Mouse (Mus musculus): ENCODE measurements around the gene Fktn. TPM values are rescaled to one million over a fixed set of nuclear protein-coding genes. Genes with fewer than 3 reads are reported as not detected.
"Not testable (repeated sequence)": the region's sequence is repeated elsewhere in the genome, so short reads cannot be mapped to it uniquely, and the experiment has no call there.

Fktn gene
- polyA plus RNA-seq, 1 experiment: 0.02 TPM

DNA sequence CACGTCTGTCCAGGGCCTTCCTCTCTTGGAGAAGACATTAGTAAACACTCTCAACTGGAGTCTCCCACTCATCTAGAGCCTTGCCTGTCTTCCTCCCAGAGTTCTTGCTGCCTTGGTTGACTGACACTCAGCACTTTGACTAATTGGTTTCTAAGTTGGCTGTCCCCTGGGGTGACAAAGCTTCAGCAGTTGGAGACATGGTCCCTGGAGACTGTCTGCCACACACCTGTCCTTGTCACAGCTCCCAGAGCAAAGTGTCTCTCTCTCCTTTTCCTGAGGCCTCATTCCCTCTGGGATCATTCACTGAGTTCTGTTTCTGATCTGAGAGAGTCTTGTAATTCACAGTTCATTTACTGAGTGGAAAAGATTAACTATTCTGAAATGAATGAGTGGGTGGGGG lies 86.0 kb downstream of the Fktn start:
- H3K36me3 ChIP-seq (ENCODE audit: control insufficient read depth): no peaks in the 10 kb centered on the region
- peaks cover 9% of the 10 kb centered on the region for H3K9me3 ChIP-seq (ENCODE audit: control insufficient read depth, low read length)
- no peaks in the 10 kb centered on the region for H3K4me1 ChIP-seq (ENCODE audit: control insufficient read depth)
- no peak overlapping the region for H3K4me3 ChIP-seq (replicated peaks)
- TF ChIP-seq TAL1 (IDR thresholded peaks at IDR 0.05; ENCODE audit: low read length): no peak
- no peak for TF ChIP-seq GATA1 (IDR thresholded peaks at IDR 0.05; ENCODE audit: low read length)
- H3K27me3 ChIP-seq (ENCODE audit: control insufficient read depth): no peaks in the 10 kb centered on the region; the same call in 1 of the 2 replicates

GRCm38 (mm10) chr4:53803674-53804073 lies 89.9 kb downstream of the Fktn start:
- not testable (repeated sequence) for H3K27me3 ChIP-seq (ENCODE audit: control insufficient read depth); H3K4me3 ChIP-seq (replicated peaks); H3K4me1 ChIP-seq (ENCODE audit: control insufficient read depth); H3K36me3 ChIP-seq (ENCODE audit: control insufficient read depth)
- peaks cover 12% of the 10 kb centered on the region for H3K9me3 ChIP-seq (ENCODE audit: control insufficient read depth, low read length)

DNA sequence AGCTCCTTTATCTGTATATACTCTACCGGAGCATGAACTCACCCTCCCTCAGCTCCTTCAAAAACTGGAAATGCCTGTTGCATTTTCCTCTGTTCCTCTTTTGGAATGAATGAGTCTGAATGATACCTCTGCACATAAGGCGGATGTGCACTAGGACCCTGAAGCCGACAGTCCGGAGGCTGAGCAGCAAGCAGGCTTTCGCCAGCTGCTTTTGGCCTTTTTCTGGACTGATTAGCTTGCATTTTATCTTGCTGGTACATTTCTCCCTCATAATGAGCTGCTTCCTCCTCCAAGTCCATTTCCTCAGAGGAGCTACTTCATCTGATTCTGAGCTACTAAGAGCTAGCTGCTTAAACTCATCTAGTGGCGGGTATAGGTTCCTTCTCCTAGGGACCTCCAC lies 92.6 kb downstream of the Fktn start:
- H3K4me1 ChIP-seq (ENCODE audit: control insufficient read depth); H3K27me3 ChIP-seq (ENCODE audit: control insufficient read depth); H3K36me3 ChIP-seq (ENCODE audit: control insufficient read depth); H3K4me3 ChIP-seq (replicated peaks): not testable (repeated sequence)
- H3K9me3 ChIP-seq (ENCODE audit: control insufficient read depth, low read length): peaks cover 12% of the 10 kb centered on the region

- no peaks in the 10 kb centered on the region for H3K27me3 ChIP-seq (ENCODE audit: control insufficient read depth)
- TF ChIP-seq TAL1 (IDR thresholded peaks at IDR 0.05; ENCODE audit: low read length) (no peak), GATA1 (IDR thresholded peaks at IDR 0.05; ENCODE audit: low read length) (no peak)
- H3K4me1 ChIP-seq (ENCODE audit: control insufficient read depth): no peaks in the 10 kb centered on the region
- no peaks in the 10 kb centered on the region for H3K9me3 ChIP-seq (ENCODE audit: control insufficient read depth, low read length)
- no peaks in the 10 kb centered on the region for H3K36me3 ChIP-seq (ENCODE audit: control insufficient read depth)
- no peak overlapping the region for H3K4me3 ChIP-seq (replicated peaks)
Observed at GRCm38 (mm10) chr4:53818320-53818719, 104.5 kb downstream of the Fktn start.

DNA sequence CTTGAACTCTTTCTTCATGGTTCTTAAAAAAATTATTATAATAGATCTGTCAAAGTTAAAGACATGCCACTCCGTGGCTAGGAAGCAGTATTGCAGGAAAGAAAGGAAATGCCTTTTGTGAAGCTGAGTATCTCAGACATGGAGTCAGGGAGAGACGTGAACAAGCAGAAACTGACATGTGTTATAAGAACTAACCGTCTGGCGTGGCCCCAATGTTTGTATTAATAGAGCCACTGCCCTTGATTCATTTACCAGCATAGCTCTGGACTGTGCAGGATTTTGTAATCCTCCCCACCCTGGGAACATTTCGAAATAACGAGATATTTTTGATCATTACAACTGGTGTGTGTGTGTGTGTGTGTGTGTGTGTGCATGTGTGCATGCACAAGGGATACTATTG lies 109.9 kb downstream of the Fktn start:
- Histone ChIP-seq H3K27me3 (ENCODE audit: control insufficient read depth) (no peaks in the 10 kb centered on the region), H3K36me3 (ENCODE audit: control insufficient read depth) (no peaks in the 10 kb centered on the region), H3K4me3 (replicated peaks) (no peak overlapping the region), H3K4me1 (ENCODE audit: control insufficient read depth) (peaks cover 12% of the 10 kb centered on the region), H3K9me3 (ENCODE audit: control insufficient read depth, low read length) (no peaks in the 10 kb centered on the region)
- TF ChIP-seq GATA1 (IDR thresholded peaks at IDR 0.05; ENCODE audit: low read length) (no peak), TAL1 (IDR thresholded peaks at IDR 0.05; ENCODE audit: low read length) (no peak)

DNA sequence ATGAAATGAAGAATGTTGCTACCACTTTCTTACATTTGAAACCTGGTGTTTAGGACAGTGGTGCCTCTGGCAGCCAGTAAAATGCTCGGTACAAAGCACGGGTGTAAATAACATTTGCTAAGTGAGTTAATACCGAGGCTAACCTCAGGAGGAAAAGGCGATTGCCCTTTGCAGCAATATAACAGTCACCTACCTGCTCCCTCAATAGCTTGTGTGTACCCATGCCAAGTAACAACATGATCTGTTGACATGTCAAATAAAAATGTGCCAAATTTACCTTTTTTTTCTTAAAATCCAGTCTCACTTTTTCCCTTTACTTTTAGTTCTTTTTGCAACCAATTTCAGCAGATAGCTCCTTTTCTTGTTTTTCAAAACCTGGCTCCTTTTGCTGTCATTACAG lies 111.0 kb downstream of the Fktn start:
- Histone ChIP-seq H3K4me3 (replicated peaks) (no peak overlapping the region), H3K36me3 (ENCODE audit: control insufficient read depth) (no peaks in the 10 kb centered on the region), H3K4me1 (ENCODE audit: control insufficient read depth) (peaks cover 12% of the 10 kb centered on the region), H3K9me3 (ENCODE audit: control insufficient read depth, low read length) (no peaks in the 10 kb centered on the region), H3K27me3 (ENCODE audit: control insufficient read depth) (no peaks in the 10 kb centered on the region)
- no peak for TF ChIP-seq TAL1 (IDR thresholded peaks at IDR 0.05; ENCODE audit: low read length)
- TF ChIP-seq GATA1 (IDR thresholded peaks at IDR 0.05; ENCODE audit: low read length): no peak

- TF ChIP-seq TAL1 (IDR thresholded peaks at IDR 0.05; ENCODE audit: low read length) (no peak), GATA1 (IDR thresholded peaks at IDR 0.05; ENCODE audit: low read length) (no peak)
Observed at GRCm38 (mm10) chr4:53825821-53826605, 112.2 kb downstream of the Fktn start, which contains the start of gene Tmem38b. TSS of gene Tmem38b (plus strand) at chr4:53826045.

DNA sequence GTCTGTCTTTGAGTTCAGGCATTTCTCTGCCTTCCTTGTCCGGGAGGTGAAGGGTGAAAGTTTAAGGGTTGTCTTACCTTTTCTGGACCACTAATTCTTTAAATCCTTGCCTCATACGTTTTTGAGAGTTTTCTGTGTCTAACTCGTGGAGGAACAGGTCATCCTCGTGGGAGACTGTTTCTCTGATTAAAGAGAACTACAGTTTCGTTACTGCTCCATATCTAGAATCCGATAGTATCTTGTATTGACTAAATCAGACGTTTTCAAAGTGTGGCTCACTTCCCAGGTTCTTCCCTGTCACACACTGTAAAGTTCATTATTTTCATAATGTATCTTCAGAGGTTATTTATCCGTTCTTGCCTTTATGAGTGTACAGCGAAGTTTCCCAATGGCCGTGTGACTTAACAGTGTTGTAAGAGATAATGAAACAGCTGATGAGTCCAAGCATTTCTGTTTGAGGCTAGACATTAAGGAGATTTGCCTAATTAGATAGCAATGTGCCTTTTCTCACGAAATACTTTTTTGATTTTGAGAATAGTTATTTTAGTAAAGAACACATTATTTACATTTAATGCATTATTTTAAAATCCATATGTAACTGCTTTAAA lies 112.9 kb downstream of the Fktn start:
- H3K4me1 ChIP-seq (ENCODE audit: control insufficient read depth): peaks cover 12% of the 10 kb centered on the region
- TF ChIP-seq TAL1 (IDR thresholded peaks at IDR 0.05; ENCODE audit: low read length): no peak
- no peak for TF ChIP-seq GATA1 (IDR thresholded peaks at IDR 0.05; ENCODE audit: low read length)
- no peaks in the 10 kb centered on the region for H3K9me3 ChIP-seq (ENCODE audit: control insufficient read depth, low read length)
- peak overlapping the region; percentile 82 for H3K4me3 ChIP-seq (replicated peaks)
- no peaks in the 10 kb centered on the region for H3K27me3 ChIP-seq (ENCODE audit: control insufficient read depth)
- H3K36me3 ChIP-seq (ENCODE audit: control insufficient read depth): no peaks in the 10 kb centered on the region

More at GRCm38 (mm10) chr4:53825821-53826605, 112.2 kb downstream of the Fktn start, which contains the start of gene Tmem38b:
- Histone ChIP-seq H3K4me3 (replicated peaks) (peak within 1 kb of the TSS; percentile 82), H3K36me3 (ENCODE audit: control insufficient read depth) (no peaks in the 10 kb centered on the region), H3K9me3 (ENCODE audit: control insufficient read depth, low read length) (no peaks in the 10 kb centered on the region), H3K27me3 (ENCODE audit: control insufficient read depth) (no peaks in the 10 kb centered on the region), H3K4me1 (ENCODE audit: control insufficient read depth) (peaks cover 12% of the 10 kb centered on the region)

Other genes starting within 250 kb of the Fktn start
- gene Fsd1l, start 82.5 kb upstream of the Fktn start, polyA plus RNA-seq (2012): not detected in 2 replicates
- not detected in 2 replicates for gene Tal2, start 65.7 kb downstream of the Fktn start, polyA plus RNA-seq (2012)
- 0.02 and 0.03 TPM in 2 replicates for gene Tmem38b, start 112.0 kb downstream of the Fktn start, polyA plus RNA-seq (2012)

All from erythroblast, embryonic 14.5 days (primary cell).